Mouse (Mus musculus): Measurements from ENCODE around the gene Dpyd. TPM values are rescaled to one million over a fixed set of nuclear protein-coding genes. Genes with fewer than 3 reads are reported as not detected.

Gene Dpyd
- polyA plus RNA-seq, 1 experiment from 2014 or later, result 3.3 TPM

- H3K9me3 ChIP-seq (ENCODE audit: control insufficient read depth, low read length), result no peaks in the 10 kb centered on the region
- H3K36me3 ChIP-seq (ENCODE audit: control insufficient read depth, insufficient read depth, low read length), result no peaks in the 10 kb centered on the region
- H3K27me3 ChIP-seq (ENCODE audit: control insufficient read depth, insufficient read depth, low read length), result no peaks in the 10 kb centered on the region
- ATAC-seq (ENCODE audit: insufficient number of reproducible peaks, insufficient read depth, low FRiP score, low read depth), result no peak
- no peak overlapping the region for H3K4me2 ChIP-seq (ENCODE audit: low read length)
- no peaks in the 10 kb centered on the region for H3K4me1 ChIP-seq (ENCODE audit: control insufficient read depth in 2 of 2, insufficient read depth in 2 of 2, low read length in 2 of 2)
- no peak overlapping the region for H3K9ac ChIP-seq (ENCODE audit: low read length)
- WGBS, result 78% methylated on average over 3 of the region's 3 CpGs
- H3K27ac ChIP-seq (replicated peaks in 1 of 2; ENCODE audit: control insufficient read depth in 1 of 2, insufficient read depth in 1 of 2, low read depth in 2 of 2, low read length in 2 of 2), result no peak overlapping the region
- no peak overlapping the region for H3K4me3 ChIP-seq (ENCODE audit: control insufficient read depth in 1 of 2, insufficient read depth in 1 of 2, low read depth in 1 of 2, low read length in 2 of 2)
Measured at GRCm38 (mm10) chr3:119183261-119183660, 621.3 kb downstream of the Dpyd start.

DNA sequence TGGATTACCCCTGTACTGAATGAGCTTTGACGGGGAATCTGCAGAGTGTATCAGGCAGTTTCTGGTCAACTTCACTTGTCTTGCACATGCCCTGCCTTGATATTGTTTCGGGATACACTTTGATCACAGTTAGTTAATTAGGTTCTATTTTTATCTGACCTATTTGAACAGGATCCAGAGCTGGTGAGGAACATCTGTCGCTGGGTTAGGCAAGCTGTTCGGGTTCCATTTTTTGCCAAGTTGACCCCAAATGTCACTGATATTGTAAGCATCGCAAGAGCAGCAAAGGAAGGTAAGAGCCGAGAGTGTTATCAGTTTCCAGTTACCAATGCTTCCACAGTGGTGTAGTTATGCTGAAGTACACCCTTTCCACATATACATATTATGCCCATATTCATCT, 632.1 kb downstream of the Dpyd start:
- Histone ChIP-seq H3K36me3 (ENCODE audit: control insufficient read depth, insufficient read depth, low read length) (no peaks in the 10 kb centered on the region), H3K27me3 (ENCODE audit: control insufficient read depth, insufficient read depth, low read length) (no peaks in the 10 kb centered on the region), H3K9ac (ENCODE audit: low read length) (no peak overlapping the region), H3K9me3 (ENCODE audit: control insufficient read depth, low read length) (no peaks in the 10 kb centered on the region), H3K4me1 (ENCODE audit: control insufficient read depth in 2 of 2, insufficient read depth in 2 of 2, low read length in 2 of 2) (no peaks in the 10 kb centered on the region), H3K27ac (replicated peaks in 1 of 2; ENCODE audit: control insufficient read depth in 1 of 2, insufficient read depth in 1 of 2, low read depth in 2 of 2, low read length in 2 of 2) (no peak overlapping the region), H3K4me2 (ENCODE audit: low read length) (no peak overlapping the region), H3K4me3 (ENCODE audit: control insufficient read depth in 1 of 2, insufficient read depth in 1 of 2, low read depth in 1 of 2, low read length in 2 of 2) (no peak overlapping the region)
- ATAC-seq (ENCODE audit: insufficient number of reproducible peaks, insufficient read depth, low FRiP score, low read depth), result no peak
- WGBS, result 67% methylated on average over 6 of the region's 6 CpGs

DNA sequence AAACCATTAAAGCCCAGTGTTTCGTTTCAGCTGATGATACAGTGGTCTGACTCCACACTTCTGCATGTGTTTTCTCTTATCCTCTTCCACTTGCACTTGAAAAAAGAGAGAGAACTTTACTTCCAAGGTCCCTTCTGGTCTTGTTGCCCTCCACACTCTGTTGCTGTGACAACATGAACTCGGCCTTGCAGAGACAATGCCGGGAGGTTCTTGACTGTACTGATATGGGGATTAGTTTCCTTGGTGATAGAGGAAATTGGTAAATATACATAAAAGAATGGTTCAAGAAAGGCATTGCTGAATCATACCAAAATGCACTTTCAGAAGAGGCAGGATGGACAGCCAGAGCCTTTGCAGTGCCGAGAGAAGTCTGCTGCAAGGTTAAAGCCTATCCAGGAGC, 633.7 kb downstream of the Dpyd start:
- no peaks in the 10 kb centered on the region for H3K27me3 ChIP-seq (ENCODE audit: control insufficient read depth, insufficient read depth, low read length)
- no peak overlapping the region for H3K4me2 ChIP-seq (ENCODE audit: low read length)
- no peaks in the 10 kb centered on the region for H3K4me1 ChIP-seq (ENCODE audit: control insufficient read depth in 2 of 2, insufficient read depth in 2 of 2, low read length in 2 of 2)
- no peaks in the 10 kb centered on the region for H3K36me3 ChIP-seq (ENCODE audit: control insufficient read depth, insufficient read depth, low read length)
- WGBS, result 35% methylated on average over 4 of the region's 4 CpGs
- no peaks in the 10 kb centered on the region for H3K9me3 ChIP-seq (ENCODE audit: control insufficient read depth, low read length)
- no peak overlapping the region for H3K27ac ChIP-seq (replicated peaks in 1 of 2; ENCODE audit: control insufficient read depth in 1 of 2, insufficient read depth in 1 of 2, low read depth in 2 of 2, low read length in 2 of 2)
- no peak overlapping the region for H3K9ac ChIP-seq (ENCODE audit: low read length)
- no peak for ATAC-seq (ENCODE audit: insufficient number of reproducible peaks, insufficient read depth, low FRiP score, low read depth)
- H3K4me3 ChIP-seq (ENCODE audit: control insufficient read depth in 1 of 2, insufficient read depth in 1 of 2, low read depth in 1 of 2, low read length in 2 of 2), result no peak overlapping the region

GRCm38 (mm10) chr3:119220763-119221412, 659.0 kb downstream of the Dpyd start:
- Histone ChIP-seq H3K27ac (replicated peaks in 1 of 2; ENCODE audit: control insufficient read depth in 1 of 2, insufficient read depth in 1 of 2, low read depth in 2 of 2, low read length in 2 of 2) (no peak overlapping the region), H3K9me3 (ENCODE audit: control insufficient read depth, low read length) (no peaks in the 10 kb centered on the region), H3K4me3 (ENCODE audit: control insufficient read depth in 1 of 2, insufficient read depth in 1 of 2, low read depth in 1 of 2, low read length in 2 of 2) (no peak overlapping the region), H3K4me2 (ENCODE audit: low read length) (no peak overlapping the region), H3K9ac (ENCODE audit: low read length) (no peak overlapping the region), H3K4me1 (ENCODE audit: control insufficient read depth in 2 of 2, insufficient read depth in 2 of 2, low read length in 2 of 2) (no peaks in the 10 kb centered on the region), H3K36me3 (ENCODE audit: control insufficient read depth, insufficient read depth, low read length) (no peaks in the 10 kb centered on the region), H3K27me3 (ENCODE audit: control insufficient read depth, insufficient read depth, low read length) (no peaks in the 10 kb centered on the region)
- no peak for ATAC-seq (ENCODE audit: insufficient number of reproducible peaks, insufficient read depth, low FRiP score, low read depth)
- 68% methylated on average over 2 of the region's 2 CpGs for WGBS

DNA sequence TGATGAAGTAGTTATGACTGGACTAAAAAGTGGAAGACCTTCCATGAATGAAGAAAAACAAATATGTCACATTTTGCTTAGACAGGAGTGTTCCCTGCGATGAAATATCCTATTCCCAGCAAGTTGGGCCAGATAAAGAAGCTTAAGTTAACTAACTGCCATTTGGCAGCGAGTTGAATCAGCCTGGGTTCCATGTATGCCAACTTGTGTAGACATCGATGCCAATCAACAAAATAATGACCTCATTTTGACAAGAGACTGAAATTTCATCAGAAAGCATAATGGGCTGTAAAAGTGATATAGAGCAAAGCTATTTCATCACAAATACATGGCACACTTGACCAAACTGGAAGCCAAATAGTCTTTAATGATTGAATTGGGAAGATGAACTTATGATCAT, 681.3 kb downstream of the Dpyd start:
- no peak overlapping the region for H3K4me2 ChIP-seq (ENCODE audit: low read length)
- no peaks in the 10 kb centered on the region for H3K27me3 ChIP-seq (ENCODE audit: control insufficient read depth, insufficient read depth, low read length)
- H3K4me1 ChIP-seq (ENCODE audit: control insufficient read depth in 2 of 2, insufficient read depth in 2 of 2, low read length in 2 of 2), result no peaks in the 10 kb centered on the region
- H3K27ac ChIP-seq (replicated peaks in 1 of 2; ENCODE audit: control insufficient read depth in 1 of 2, insufficient read depth in 1 of 2, low read depth in 2 of 2, low read length in 2 of 2), result no peak overlapping the region
- no peaks in the 10 kb centered on the region for H3K9me3 ChIP-seq (ENCODE audit: control insufficient read depth, low read length)
- WGBS, result 74% methylated on average over 3 of the region's 3 CpGs
- H3K4me3 ChIP-seq (ENCODE audit: control insufficient read depth in 1 of 2, insufficient read depth in 1 of 2, low read depth in 1 of 2, low read length in 2 of 2), result no peak overlapping the region
- no peaks in the 10 kb centered on the region for H3K36me3 ChIP-seq (ENCODE audit: control insufficient read depth, insufficient read depth, low read length)
- H3K9ac ChIP-seq (ENCODE audit: low read length), result no peak overlapping the region
- no peak for ATAC-seq (ENCODE audit: insufficient number of reproducible peaks, insufficient read depth, low FRiP score, low read depth)

- ATAC-seq (ENCODE audit: insufficient number of reproducible peaks, insufficient read depth, low FRiP score, low read depth), result no peak
- H3K4me3 ChIP-seq (ENCODE audit: control insufficient read depth in 1 of 2, insufficient read depth in 1 of 2, low read depth in 1 of 2, low read length in 2 of 2), result no peak overlapping the region
- H3K4me1 ChIP-seq (ENCODE audit: control insufficient read depth in 2 of 2, insufficient read depth in 2 of 2, low read length in 2 of 2), result peaks cover 3 to 5% of the 10 kb centered on the region in 2 experiments; a peak in 2 of 4 replicates
- H3K36me3 ChIP-seq (ENCODE audit: control insufficient read depth, insufficient read depth, low read length), result no peaks in the 10 kb centered on the region
- H3K9ac ChIP-seq (ENCODE audit: low read length), result no peak overlapping the region
- no peak overlapping the region for H3K4me2 ChIP-seq (ENCODE audit: low read length)
- WGBS, result 45% methylated on average over 5 of the region's 5 CpGs
- H3K9me3 ChIP-seq (ENCODE audit: control insufficient read depth, low read length), result no peaks in the 10 kb centered on the region
- no peak overlapping the region for H3K27ac ChIP-seq (replicated peaks in 1 of 2; ENCODE audit: control insufficient read depth in 1 of 2, insufficient read depth in 1 of 2, low read depth in 2 of 2, low read length in 2 of 2)
- no peaks in the 10 kb centered on the region for H3K27me3 ChIP-seq (ENCODE audit: control insufficient read depth, insufficient read depth, low read length)
Measured at GRCm38 (mm10) chr3:119256516-119256915, 694.6 kb downstream of the Dpyd start.

GRCm38 (mm10) chr3:119275241-119275640, 713.3 kb downstream of the Dpyd start:
- Histone ChIP-seq H3K27ac (replicated peaks in 1 of 2; ENCODE audit: control insufficient read depth in 1 of 2, insufficient read depth in 1 of 2, low read depth in 2 of 2, low read length in 2 of 2) (no peak overlapping the region), H3K9me3 (ENCODE audit: control insufficient read depth, low read length) (no peaks in the 10 kb centered on the region), H3K4me2 (ENCODE audit: low read length) (no peak overlapping the region), H3K4me3 (ENCODE audit: control insufficient read depth in 1 of 2, insufficient read depth in 1 of 2, low read depth in 1 of 2, low read length in 2 of 2) (no peak overlapping the region), H3K27me3 (ENCODE audit: control insufficient read depth, insufficient read depth, low read length) (no peaks in the 10 kb centered on the region), H3K9ac (ENCODE audit: low read length) (no peak overlapping the region), H3K4me1 (ENCODE audit: control insufficient read depth in 2 of 2, insufficient read depth in 2 of 2, low read length in 2 of 2) (no peaks in the 10 kb centered on the region), H3K36me3 (ENCODE audit: control insufficient read depth, insufficient read depth, low read length) (no peaks in the 10 kb centered on the region)
- no peak for ATAC-seq (ENCODE audit: insufficient number of reproducible peaks, insufficient read depth, low FRiP score, low read depth)
- 64% methylated on average over 2 of the region's 2 CpGs for WGBS

DNA sequence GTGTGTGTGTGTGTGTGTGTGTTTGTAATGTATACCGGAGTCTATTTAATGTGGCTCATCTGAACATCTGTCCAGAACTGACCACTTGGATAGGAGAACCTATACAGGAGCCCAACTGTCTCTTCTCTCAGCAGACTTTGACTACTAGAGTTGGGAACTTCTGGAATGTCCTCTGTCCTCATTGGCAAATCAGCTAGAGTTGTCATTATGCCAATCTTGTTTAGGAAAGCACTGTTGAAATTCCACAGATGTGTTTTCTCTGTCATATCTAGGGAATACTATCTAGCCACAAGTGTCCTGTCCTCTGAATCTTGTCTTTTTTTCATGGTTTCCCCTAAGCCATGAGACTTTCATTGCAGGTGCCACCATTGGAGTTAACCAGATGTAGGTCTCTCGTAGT, 718.7 kb downstream of the Dpyd start:
- no peak overlapping the region for H3K9ac ChIP-seq (ENCODE audit: low read length)
- H3K4me3 ChIP-seq (ENCODE audit: control insufficient read depth in 1 of 2, insufficient read depth in 1 of 2, low read depth in 1 of 2, low read length in 2 of 2), result no peak overlapping the region
- H3K4me2 ChIP-seq (ENCODE audit: low read length), result no peak overlapping the region
- 94% methylated on average over 2 of the region's 2 CpGs for WGBS
- H3K27ac ChIP-seq (replicated peaks in 1 of 2; ENCODE audit: control insufficient read depth in 1 of 2, insufficient read depth in 1 of 2, low read depth in 2 of 2, low read length in 2 of 2), result no peak overlapping the region
- no peaks in the 10 kb centered on the region for H3K9me3 ChIP-seq (ENCODE audit: control insufficient read depth, low read length)
- H3K4me1 ChIP-seq (ENCODE audit: control insufficient read depth in 2 of 2, insufficient read depth in 2 of 2, low read length in 2 of 2), result no peaks in the 10 kb centered on the region
- H3K27me3 ChIP-seq (ENCODE audit: control insufficient read depth, insufficient read depth, low read length), result no peaks in the 10 kb centered on the region
- H3K36me3 ChIP-seq (ENCODE audit: control insufficient read depth, insufficient read depth, low read length), result no peaks in the 10 kb centered on the region
- no peak for ATAC-seq (ENCODE audit: insufficient number of reproducible peaks, insufficient read depth, low FRiP score, low read depth)
